Mouse (Mus musculus) heart, adult 8-10 months (tissue): ENCODE data around the gene Mphosph9. TPM values are rescaled to one million over a fixed set of nuclear protein-coding genes. Genes with fewer than 3 reads are reported as not detected.
A peak's percentile ranks its signal among the peaks of the same experiment; 100 is the strongest.

Source experiments
- DNase-seq: peaks from one replicate; pipeline ENCODE4 v3.0.0; 2022; ENCODE audit warnings: low spot score
- total RNA-seq, 4 experiments: library from RNA; stranded (reverse); gene quantifications; 2 replicates each; pipeline ENCODE4 v1.2.4; 2022

Mphosph9 gene
- total RNA-seq, 4 experiments from 2014 or later: 3.6 to 5.7 (median 5.0) TPM

GRCm38 (mm10) chr5:124216403-124216802 is 111.4 kb downstream of the Mphosph9 start:
- no peak for DNase-seq

- DNase-seq: no peak
Observed at GRCm38 (mm10) chr5:124215647-124216046, 112.1 kb downstream of the Mphosph9 start.

- no peak for DNase-seq
Observed at GRCm38 (mm10) chr5:124214516-124215145, 113.1 kb downstream of the Mphosph9 start.

- peak; percentile 86 for DNase-seq
Observed at GRCm38 (mm10) chr5:124213588-124214469, 113.9 kb downstream of the Mphosph9 start.

- no peak for DNase-seq
Observed at GRCm38 (mm10) chr5:124211669-124212068, 116.1 kb downstream of the Mphosph9 start.

- DNase-seq: no peak
Observed at GRCm38 (mm10) chr5:124211234-124211633, 116.5 kb downstream of the Mphosph9 start.

GRCm38 (mm10) chr5:124210281-124211016 is 117.3 kb downstream of the Mphosph9 start:
- DNase-seq: no peak

- DNase-seq: no peak
Observed at GRCm38 (mm10) chr5:124209850-124210249, 117.9 kb downstream of the Mphosph9 start.

GRCm38 (mm10) chr5:124208030-124208429 is 119.7 kb downstream of the Mphosph9 start:
- DNase-seq: no peak

- DNase-seq: peak; percentile 82
Observed at GRCm38 (mm10) chr5:124206481-124207038, 121.2 kb downstream of the Mphosph9 start.

- no peak for DNase-seq
Observed at GRCm38 (mm10) chr5:124205809-124206380, 121.9 kb downstream of the Mphosph9 start.

- no peak for DNase-seq
Observed at GRCm38 (mm10) chr5:124205211-124205610, 122.6 kb downstream of the Mphosph9 start.

GRCm38 (mm10) chr5:124204127-124204794 is 123.5 kb downstream of the Mphosph9 start:
- no peak for DNase-seq

- DNase-seq: no peak
Observed at GRCm38 (mm10) chr5:124203251-124203650, 124.5 kb downstream of the Mphosph9 start.

- DNase-seq: no peak
Observed at GRCm38 (mm10) chr5:124202071-124202470, 125.7 kb downstream of the Mphosph9 start.

- DNase-seq: no peak
Observed at GRCm38 (mm10) chr5:124201564-124201963, 126.2 kb downstream of the Mphosph9 start.

Other genes starting within 250 kb of the Mphosph9 start
- 10 to 100 TPM in 3 of 4 experiments, 1 to 10 TPM in 1; 9.5 to 11.9 (median 11.1) TPM for gene Abcb9, start 232.2 kb downstream of the Mphosph9 start, total RNA-seq
- gene Ogfod2, start 215.7 kb downstream of the Mphosph9 start, total RNA-seq: 10 to 100 TPM; 14.1 to 20.7 (median 19.2) TPM
- 10 to 100 TPM; 34.8 to 38.4 (median 37.4) TPM for gene Arl6ip4, start 211.9 kb downstream of the Mphosph9 start, total RNA-seq
- 10 to 100 TPM; 39.8 to 52.2 (median 44.5) TPM for gene Pitpnm2, start 78.2 kb downstream of the Mphosph9 start, total RNA-seq
- gene 2810006K23Rik, start 117 bp upstream of the Mphosph9 start, total RNA-seq: 10 to 100 TPM; 13.8 to 15.3 (median 14.5) TPM
- gene Cdk2ap1, start 35.1 kb upstream of the Mphosph9 start, total RNA-seq: 100 to 1,000 TPM; 138 to 152 (median 145) TPM
- gene Sbno1, start 98.0 kb upstream of the Mphosph9 start, total RNA-seq: 10 to 100 TPM; 63.2 to 73.4 (median 65.6) TPM
- 100 to 1,000 TPM; 197 to 262 (median 216) TPM for gene Kmt5a, start 112.0 kb upstream of the Mphosph9 start, total RNA-seq
- gene Rilpl2, start 150.4 kb upstream of the Mphosph9 start, total RNA-seq: 1 to 10 TPM; 7.0 to 7.8 (median 7.4) TPM
- 10 to 100 TPM; 12.9 to 19.0 (median 14.6) TPM for gene Snrnp35, start 155.2 kb upstream of the Mphosph9 start, total RNA-seq
- 100 to 1,000 TPM; 179 to 263 (median 215) TPM for gene Rilpl1, start 203.4 kb upstream of the Mphosph9 start, total RNA-seq
- 100 to 1,000 TPM; 164 to 190 (median 179) TPM for gene Tmed2, start 212.7 kb upstream of the Mphosph9 start, total RNA-seq
- 1 to 10 TPM; 4.2 to 6.6 (median 5.5) TPM for gene Ddx55, start 224.9 kb upstream of the Mphosph9 start, total RNA-seq